Mouse (Mus musculus) adrenal gland, adult 10 weeks (tissue): ENCODE data around the gene Ric8a. TPM values are rescaled to one million over a fixed set of nuclear protein-coding genes. Genes with fewer than 3 reads are reported as not detected.

Source experiments
- polyA plus RNA-seq: library from polyadenylated mRNA; stranded (reverse); fragments of 350-450 nt; fragmentation: Illumina TruSeq; extraction: RNeasy Lipid Tissue Mini Kit (QIAGEN cat#74804); gene quantifications from one replicate; pipeline ENCODE4 v1.2.3, GENCODE M21; 2014; ENCODE audit warnings: low read depth, low replicate concordance

Ric8a gene
- 6.5 TPM for polyA plus RNA-seq

DNA sequence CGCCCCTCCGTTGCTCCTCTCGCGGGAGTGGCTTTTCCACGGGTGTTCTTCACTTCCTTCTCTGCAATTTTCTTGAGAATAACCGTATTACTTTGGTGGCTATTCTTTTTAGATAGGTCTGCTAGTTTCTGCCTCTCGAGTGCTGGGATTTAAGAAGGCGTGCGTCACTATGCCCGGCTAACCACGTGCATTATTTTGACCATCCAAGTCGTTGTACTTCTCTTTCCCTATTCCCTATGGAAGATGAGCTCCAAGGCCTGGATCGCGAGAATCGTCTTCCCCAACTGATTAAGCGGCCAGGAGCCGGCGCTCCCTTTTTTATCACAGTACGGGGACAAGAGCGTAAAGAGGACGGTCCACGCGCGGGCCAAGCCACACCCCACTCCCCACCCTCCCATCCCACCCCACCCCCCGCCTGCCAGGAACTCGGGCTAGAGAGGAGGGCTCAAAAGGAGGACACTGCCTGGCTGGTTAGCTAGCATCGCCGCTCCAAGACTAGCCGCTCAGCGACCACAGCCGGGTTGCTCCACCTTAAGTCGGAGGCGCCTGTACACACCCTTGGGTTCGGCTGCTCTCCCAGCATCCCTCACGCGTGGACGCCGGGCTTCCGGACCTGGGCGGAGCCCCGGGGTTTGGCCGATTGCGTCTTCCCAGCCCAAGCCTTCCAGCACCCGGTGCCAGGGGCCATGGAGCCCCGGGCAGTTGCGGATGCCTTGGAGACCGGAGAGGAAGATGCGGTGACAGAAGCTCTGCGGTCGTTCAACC lies at the start of gene Ric8a:
Gene Ric8a (plus strand): TSS at position 173 of the 765 bp plus-strand sequence.

DNA sequence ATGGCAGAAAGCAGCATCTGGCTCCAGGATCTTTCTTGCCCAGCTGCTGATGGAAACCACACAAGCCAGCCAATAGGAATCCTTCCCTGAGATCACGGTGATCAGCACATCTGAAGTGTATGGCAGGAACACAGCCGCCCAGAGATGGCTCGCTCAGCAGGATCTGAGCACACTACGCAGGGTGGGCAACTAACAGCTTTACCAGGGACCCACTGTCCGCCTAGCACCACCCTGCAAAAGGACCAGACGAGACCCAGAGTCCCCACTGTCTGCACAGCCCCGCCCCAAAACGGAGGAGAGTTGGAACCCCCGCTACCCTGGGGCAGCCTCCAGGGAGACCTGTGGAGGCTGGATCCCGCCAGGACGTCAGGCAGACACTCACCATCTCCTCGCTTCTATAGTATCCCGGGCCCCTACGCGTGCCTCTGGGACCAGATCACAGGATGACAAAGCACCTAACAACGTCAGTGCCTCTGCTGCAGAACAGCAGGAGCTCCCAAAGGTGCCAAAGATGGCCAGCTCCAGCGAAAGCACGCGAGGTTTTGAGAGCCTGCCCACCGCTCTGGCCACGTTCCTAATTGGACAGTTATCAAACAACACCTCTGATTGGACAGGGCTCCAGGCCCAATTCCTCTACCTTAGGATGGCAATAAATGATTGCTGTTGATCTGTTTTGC lies 35.0 kb upstream of the Ric8a start, which contains the start of gene Zfp941:
Gene Zfp941 (minus strand): TSS at position 526 of the 677 bp plus-strand sequence.

GRCm38 (mm10) chr7:140834968-140835757 lies 21.6 kb upstream of the Ric8a start, which contains the start of gene Urah:
TSS of gene Urah (plus strand) at chr7:140835018.

GRCm38 (mm10) chr7:140844905-140845665 lies 11.7 kb upstream of the Ric8a start, which contains the start of gene Scgb1c1:
TSS of gene Scgb1c1 (plus strand) at chr7:140845547.

DNA sequence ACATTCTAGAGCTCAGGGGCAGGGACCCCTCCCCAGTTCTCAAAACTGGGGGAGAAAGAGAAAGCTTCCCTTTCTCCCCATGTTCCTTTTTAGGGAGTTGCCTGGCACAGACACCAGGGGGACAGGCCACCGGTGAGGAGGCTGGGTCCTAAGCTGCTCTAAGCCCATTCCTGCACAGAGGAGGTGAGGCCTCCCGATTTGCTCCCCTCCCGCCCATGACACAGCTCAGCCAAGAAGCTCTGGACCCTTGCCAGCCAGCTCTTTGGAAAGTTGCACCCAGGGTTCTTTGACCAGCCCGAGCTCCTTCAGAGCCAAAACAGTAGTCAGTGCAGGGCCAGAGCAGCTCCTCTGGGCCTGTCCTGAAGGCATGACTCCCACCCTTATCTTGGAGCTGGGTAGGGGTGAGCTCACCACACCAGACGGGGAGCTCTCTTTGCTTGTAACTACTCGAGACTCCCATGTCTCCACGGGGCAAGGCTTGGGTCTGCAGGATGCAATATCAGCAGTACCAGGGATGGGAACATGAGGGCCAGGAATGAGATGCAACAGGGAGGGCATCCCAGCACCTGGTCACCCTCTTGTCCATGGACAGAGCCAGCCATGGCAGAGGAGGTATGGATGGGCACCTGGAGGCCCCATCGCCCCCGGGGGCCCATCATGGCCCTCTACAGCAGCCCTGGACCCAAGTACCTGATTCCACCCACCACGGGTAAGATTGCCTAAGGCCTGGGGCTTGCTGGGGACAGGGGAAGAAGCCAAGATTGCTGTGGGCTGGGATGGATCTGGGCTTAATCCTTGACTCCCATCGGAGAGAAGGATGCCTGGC lies 8.8 kb upstream of the Ric8a start, which contains the start of gene Odf3:
Gene Odf3 (plus strand): TSS at position 51 of the 826 bp plus-strand sequence.

DNA sequence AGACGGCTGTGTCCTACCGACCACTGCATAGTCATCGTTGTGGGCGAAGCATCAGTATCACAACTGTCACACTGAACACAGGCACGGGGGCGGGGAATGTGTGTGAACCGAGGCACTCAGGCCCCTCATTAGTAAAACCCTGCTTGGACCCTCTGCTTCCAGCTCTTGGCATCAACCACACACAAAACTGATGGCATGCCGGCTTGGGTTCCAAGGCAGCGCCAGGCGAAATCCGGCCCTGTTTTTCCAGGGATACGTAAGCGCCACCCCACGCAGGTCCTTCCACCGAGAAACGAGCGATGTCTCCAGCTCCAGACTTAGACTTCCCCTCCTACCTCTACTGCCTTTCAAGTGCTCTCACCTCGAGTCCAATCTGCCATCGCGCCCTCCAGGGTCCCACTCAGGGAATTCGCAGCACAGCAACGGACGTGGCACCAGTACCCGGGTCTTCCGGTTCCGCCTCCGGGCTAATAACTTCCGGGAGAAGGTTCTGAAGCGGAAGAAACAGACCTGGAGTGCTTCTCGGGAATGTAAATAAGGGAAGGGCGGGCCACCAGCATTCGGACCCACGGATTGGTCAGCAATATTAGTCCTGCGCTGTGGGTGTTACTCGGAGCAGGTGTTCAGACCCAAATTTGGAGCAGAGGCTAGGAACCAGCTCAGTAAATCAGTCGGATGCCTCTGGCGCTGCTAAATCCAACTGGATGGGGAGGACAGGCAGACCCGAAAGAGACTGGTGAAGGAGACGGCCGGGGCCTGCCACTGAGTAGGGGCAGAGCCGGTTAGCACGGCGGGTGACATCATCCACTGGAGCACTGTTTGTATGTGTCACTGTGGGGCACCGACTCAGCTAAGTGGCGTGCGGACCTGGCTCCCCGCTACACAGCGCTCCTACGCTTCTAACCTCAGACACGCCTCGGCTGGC lies 635 bp upstream of the Ric8a start, which contains the start of gene Gm45785:
Gene Gm45785 (minus strand): TSS at position 472 of the 925 bp plus-strand sequence.

DNA sequence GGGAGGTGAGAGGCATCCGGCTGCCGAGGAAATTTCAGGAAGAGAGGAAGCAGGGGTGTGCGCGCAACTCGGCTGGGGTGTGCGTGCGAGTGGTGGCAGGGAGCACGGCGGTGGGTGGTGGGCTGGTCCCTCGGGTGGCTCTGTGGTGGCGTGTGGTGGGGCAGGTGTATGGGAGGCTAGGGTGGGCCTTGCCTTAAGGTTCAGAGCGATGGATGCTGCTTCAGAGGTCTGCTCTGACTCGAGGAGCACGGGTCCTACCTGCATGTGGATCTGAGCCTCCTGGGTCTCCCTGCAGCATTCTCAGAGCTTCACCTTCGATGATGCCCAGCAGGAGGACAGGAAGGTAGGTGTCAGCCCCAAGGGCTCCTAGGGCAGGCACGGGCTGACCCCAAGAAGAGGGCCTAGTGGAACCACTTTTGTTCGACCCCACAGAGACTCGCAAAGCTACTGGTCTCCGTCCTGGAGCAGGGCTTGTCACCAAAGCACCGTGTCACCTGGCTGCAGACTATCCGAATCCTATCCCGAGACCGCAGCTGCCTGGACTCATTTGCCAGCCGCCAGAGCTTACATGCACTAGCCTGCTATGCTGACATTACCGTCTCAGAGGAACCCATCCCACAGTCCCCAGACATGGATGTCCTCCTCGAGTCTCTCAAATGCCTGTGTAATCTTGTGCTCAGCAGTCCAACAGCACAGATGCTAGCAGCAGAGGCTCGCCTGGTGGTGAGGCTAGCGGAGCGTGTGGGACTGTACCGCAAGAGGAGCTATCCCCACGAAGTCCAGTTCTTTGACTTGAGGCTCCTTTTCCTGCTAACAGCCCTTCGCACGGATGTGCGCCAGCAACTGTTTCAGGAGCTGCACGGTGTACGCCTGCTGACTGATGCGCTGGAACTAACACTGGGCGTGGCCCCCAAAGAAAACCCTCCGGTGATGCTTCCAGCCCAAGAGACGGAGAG lies 1.1 kb downstream of the Ric8a start, which contains the start of gene Bet1l:
Gene Bet1l (minus strand): TSS at position 28 of the 956 bp plus-strand sequence.

DNA sequence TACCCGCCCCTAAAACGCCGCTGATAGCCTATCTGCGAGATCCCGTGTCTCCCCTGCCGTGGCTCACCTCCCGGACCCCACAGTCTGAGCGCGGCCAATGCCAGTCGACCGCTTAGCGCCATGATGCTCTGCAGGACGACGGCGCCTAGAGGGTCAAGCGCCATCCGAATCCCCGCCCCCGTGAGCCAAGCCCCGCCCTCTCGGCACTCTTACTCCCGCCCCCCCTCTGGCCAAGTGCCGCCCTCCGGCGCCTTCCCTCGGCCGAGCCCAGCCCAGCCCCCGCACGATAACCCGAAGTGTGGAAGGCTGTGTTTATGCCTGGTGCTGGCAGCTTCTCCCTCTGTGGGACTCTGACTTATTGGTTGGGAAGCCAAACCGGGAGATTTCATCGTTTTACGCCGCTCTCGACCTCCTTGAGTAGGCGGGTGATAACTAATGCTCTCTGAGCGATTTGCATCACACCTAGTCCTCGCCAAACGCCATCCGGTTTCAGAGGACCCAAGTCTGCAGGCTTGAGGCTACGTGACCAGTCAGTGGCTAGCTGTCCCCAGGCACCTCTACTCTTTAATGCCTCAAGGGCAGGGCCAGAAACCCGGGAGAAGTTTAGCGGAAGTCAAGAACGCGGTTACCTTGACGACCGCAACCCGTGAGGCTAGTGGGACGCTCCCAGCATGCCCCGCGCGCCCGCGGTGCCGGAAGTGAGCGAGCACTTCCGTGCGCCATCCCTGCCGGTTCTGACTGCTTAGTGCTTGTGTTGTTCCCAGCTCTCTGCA lies 25.1 kb downstream of the Ric8a start, which contains the start of the genes Psmd13 and Sirt3:
Gene Psmd13 (plus strand): TSS at position 273 of the 773 bp plus-strand sequence.
Gene Sirt3 (minus strand): TSS at position 614 of the 773 bp plus-strand sequence.

GRCm38 (mm10) chr7:140900220-140900619 lies 43.5 kb downstream of the Ric8a start, which contains the start of gene Cox8b:
TSS of gene Cox8b (minus strand) at chr7:140900446.

Other genes with a start within 250 kb of the Ric8a start
- gene Olfr61, start 228.0 kb upstream of the Ric8a start, polyA plus RNA-seq = not detected
- gene Olfr53, start 210.5 kb upstream of the Ric8a start, polyA plus RNA-seq = not detected
- gene Olfr539, start 197.0 kb upstream of the Ric8a start, polyA plus RNA-seq = not detected
- gene Olfr45, start 175.0 kb upstream of the Ric8a start, polyA plus RNA-seq = not detected
- not detected for gene Olfr541, start 159.7 kb upstream of the Ric8a start, polyA plus RNA-seq
- gene Cyp2e1, start 93.2 kb upstream of the Ric8a start, polyA plus RNA-seq = 641 TPM
- gene Syce1, start 69.1 kb upstream of the Ric8a start, polyA plus RNA-seq = not detected
- gene Zfp941, start 34.8 kb upstream of the Ric8a start, polyA plus RNA-seq = 2.6 TPM
- not detected for gene Urah, start 21.9 kb upstream of the Ric8a start, polyA plus RNA-seq
- gene Scgb1c1, start 11.4 kb upstream of the Ric8a start, polyA plus RNA-seq = not detected
- gene Odf3, start 9.2 kb upstream of the Ric8a start, polyA plus RNA-seq = not detected
- not detected for gene Gm45785, start 626 bp upstream of the Ric8a start, polyA plus RNA-seq
- gene Bet1l, start 620 bp downstream of the Ric8a start, polyA plus RNA-seq = 2.8 TPM
- gene Psmd13, start 25.0 kb downstream of the Ric8a start, polyA plus RNA-seq = 154 TPM
- 2.4 TPM for gene Sirt3, start 25.4 kb downstream of the Ric8a start, polyA plus RNA-seq
- gene Cox8b, start 43.5 kb downstream of the Ric8a start, polyA plus RNA-seq = 4.0 TPM
- 0.35 TPM for gene Nlrp6, start 63.9 kb downstream of the Ric8a start, polyA plus RNA-seq
- gene Pgghg, start 84.4 kb downstream of the Ric8a start, polyA plus RNA-seq = 2.7 TPM
- not detected for gene Ifitm5, start 93.3 kb downstream of the Ric8a start, polyA plus RNA-seq
- not detected for gene Gm45717, start 99.0 kb downstream of the Ric8a start, polyA plus RNA-seq
- 160 TPM for gene Ifitm2, start 99.0 kb downstream of the Ric8a start, polyA plus RNA-seq
- gene Ifitm1, start 110.3 kb downstream of the Ric8a start, polyA plus RNA-seq = 1.6 TPM
- gene Ifitm3, start 153.8 kb downstream of the Ric8a start, polyA plus RNA-seq = 14.5 TPM
- not detected for gene Ifitm6, start 161.0 kb downstream of the Ric8a start, polyA plus RNA-seq
- gene Gm17387, start 172.2 kb downstream of the Ric8a start, polyA plus RNA-seq = not detected
- not detected for gene B4galnt4, start 204.1 kb downstream of the Ric8a start, polyA plus RNA-seq
- gene Pkp3, start 221.3 kb downstream of the Ric8a start, polyA plus RNA-seq = not detected
- not detected for gene Sigirr, start 243.6 kb downstream of the Ric8a start, polyA plus RNA-seq